Mouse (Mus musculus): ENCODE measurements around the gene Chp2.

GRCm38 (mm10) chr7:122203936-122204335 lies 15.4 kb upstream of the Chp2 start:
- no peak for TF ChIP-seq CTCF (IDR thresholded peaks at IDR 0.05; ENCODE audit: insufficient read depth, low read length)
- TF ChIP-seq POLR2A (IDR thresholded peaks at IDR 0.05; ENCODE audit: borderline replicate concordance, extremely low read depth, low read depth, low read length): no peak
